Mouse (Mus musculus): ENCODE data around the gene Smg1.
A peak's percentile ranks its signal among the peaks of the same experiment; 100 is the strongest.

Gene Smg1

DNA sequence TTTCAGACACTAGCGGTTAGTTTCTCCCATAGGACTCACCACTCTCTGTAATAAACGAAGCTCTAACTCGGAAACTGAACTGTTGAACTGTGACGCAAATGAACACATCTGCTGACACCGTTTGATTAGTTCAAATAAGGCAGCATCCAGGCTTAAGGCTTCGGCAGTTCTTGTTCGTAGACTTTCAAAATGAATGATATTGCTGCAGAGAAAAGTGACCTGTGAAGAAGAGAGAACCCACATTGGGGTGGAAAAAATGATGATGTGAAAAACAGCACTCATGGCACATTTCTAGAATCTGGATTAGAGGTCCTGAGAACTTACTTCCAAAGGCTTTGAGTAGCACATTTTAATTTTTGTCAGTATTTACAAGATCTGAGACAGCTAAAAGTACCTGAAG lies 102.2 kb downstream of the Smg1 start:
- no peak for DNase-seq (ENCODE audit: low spot score)

DNA sequence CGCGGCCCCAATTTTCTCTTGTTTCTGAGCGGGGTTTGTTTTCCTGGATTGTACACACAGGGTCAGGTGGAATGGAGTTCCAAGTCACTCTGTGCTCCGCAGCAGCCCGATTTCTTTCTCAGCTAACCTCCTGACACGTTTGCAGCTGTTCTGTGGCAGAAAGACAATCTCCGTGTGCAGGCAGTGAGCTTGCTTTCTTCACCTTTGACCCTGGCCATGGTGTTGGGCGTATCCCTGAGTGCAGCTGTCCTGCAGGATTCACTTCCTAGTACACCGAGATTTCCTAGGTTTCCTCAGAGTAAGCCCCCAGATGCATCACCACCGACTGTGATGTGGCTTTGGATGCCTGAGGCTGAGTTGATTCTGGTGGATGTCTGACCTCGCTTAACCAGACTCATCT lies 108.3 kb downstream of the Smg1 start:
- peak; percentile 4 for DNase-seq (ENCODE audit: low spot score)

DNA sequence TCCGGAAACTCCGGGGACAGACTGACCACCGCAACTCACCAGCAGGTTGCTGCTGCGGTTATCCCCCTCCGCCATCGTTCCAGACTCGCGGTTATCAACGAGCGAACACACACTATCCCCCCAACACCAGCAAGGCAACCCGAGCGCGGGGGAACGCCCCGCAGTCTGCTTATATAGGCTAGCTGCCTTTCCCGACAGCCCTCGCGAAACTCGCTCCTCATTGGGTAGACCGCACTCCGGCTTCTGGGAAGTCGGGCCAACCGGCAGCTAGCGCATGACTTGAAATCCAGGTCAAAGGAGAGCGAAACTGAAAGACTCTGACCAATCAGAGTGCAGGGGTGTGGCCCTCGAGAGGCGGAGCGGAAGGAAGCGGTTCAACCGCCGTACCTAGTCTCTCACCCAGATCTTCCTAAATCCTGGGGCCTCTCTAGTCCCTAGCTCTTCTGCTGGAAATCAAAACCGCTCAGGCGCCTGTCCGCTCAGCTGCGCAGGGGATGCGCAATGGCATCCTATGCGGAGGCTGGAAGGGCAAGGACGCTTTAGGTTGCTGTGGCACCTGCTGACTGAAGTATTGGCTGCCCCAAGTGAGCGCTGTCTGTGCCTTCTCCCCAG lies 113.9 kb downstream of the Smg1 start, which contains the start of gene Arl6ip1:
TSS of gene Arl6ip1 (minus strand) at position 233 of the 612 bp plus-strand sequence.
- peak; percentile 98 for DNase-seq (ENCODE audit: low spot score)

DNA sequence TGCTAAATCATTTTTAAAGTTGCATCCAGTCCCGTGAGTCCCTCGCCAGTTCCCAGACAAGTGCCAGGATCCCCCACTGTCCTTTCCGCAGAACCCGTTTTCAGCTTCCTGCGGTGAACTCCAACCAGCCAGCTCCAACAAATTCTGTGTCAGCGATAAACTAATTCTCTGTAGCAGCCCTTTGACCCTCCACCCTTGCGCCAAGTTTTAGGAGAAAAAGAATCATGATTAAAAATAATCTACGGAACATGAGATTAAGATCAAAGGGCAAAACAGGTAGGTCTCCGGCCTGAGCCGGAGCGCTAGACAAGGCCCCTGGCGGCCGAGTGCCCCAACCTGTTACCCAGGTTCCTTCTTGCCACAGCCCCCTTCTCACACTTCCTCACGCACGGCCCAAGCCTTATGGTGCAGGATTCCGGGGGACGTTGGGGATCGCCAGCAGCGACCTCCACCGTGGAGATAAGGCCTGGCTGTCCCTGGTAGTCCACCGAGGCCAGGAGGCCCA lies 114.5 kb downstream of the Smg1 start:
- peak; percentile 52 for DNase-seq (ENCODE audit: low spot score)

DNA sequence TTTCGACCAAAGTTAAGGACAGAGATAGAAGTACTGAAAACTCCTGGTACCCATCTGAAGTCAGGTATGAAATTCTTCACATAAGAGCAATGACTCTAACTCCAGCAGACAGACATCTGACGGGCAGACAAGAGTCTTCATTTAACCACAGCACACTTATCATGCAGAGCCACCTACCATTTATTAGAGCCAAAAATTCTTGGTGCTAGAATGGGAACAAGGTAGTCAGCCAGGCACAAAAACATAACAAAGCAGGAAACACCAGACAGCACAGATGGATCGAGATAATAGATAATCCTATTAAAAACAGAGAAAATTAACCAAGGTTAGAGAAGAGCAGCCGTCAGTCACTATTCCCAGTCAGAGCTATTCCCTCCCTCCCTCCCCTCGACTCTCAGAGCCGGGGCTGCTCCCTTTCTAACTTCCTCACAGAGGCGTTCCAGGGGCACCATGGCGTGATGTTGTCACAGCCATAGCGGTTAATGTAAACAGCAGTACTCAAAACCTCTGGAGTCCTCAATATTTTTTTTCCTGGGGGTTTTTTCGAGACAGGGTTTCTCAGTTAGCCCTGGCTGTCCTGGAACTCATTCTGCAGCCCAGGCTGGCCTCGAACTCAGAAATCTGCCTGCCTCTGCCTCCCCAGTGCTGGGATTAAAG lies 117.1 kb downstream of the Smg1 start:
- no peak for DNase-seq (ENCODE audit: low spot score)

DNA sequence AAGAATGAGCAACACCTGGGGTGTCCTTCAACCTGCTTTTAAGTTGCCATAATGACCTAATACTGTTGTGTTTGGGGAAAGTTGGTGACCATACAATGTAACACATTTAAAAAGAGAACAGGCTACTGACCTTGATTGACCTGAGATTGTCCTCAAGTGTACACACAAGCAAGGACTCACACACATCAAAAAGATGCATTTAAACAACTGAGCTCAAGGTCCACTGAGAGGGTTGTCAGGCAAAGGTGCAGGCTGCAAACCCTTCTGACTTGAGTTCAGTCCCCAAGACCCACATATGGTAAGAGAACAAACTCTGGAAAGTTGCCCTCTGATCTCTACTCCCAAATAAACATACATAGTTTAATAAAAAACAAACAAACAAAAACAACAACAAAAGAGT lies 117.7 kb downstream of the Smg1 start:
- no peak for DNase-seq (ENCODE audit: low spot score)

DNA sequence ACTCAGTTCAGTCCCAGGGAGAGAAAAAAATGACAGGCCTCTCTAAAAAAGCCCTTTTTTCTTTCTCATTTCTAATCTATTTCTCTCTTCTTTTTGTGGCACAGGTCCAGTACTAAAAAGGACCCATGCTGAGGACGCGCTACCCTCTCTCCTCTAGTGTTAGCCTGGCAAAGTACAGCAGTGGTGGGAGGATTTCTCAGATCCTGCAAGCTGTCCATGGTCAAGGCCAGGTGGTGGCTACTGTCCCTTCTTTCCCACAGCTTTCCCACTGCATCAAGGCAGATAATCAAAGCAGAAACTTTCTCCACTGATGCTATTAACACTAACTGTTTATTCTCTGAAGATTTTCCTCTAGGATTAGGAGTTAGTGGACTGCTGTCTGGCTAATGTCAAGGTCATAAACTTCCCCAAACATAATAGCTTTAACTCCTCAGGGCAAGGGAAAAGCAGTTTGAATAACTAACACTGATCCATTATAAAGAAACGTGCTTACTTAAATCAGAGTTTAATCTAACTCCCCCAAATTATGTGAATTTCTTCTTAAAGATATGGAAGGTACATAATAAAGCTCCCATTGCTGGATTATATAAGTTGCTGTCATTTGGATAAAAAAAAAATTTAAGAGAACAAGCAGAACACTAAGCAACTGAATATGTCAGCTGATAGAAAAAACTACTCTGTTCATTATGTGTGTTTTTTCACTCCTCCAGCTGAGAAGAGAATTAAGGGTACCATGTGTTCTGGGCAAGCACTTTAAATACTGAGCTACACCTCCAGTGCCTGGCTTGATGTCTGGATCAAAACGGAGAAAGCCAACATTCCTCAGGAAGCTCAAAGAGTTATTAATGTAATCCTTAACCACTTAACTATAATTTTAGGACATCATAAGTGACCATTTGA lies 119.7 kb downstream of the Smg1 start:
- no peak for DNase-seq (ENCODE audit: low spot score)

DNA sequence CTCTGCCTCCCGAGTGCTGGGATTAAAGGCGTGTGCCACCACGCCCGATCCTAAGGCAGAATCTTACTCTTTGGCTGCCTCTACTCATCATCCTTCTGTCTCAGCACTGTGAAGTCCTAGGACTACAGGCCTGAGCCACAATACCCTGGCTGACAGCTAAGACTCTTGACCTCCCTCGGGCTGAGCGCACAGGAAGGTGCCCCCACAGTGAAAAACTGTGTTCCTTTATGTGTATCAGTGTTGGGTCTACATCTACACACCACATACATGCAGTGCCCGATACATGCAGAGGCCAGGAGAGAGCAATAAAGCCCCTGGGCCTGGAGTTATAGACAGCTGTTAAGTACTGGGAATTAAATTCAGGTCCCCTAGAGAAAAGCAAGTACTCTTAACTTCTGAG lies 121.2 kb downstream of the Smg1 start:
- no peak for DNase-seq (ENCODE audit: low spot score)

DNA sequence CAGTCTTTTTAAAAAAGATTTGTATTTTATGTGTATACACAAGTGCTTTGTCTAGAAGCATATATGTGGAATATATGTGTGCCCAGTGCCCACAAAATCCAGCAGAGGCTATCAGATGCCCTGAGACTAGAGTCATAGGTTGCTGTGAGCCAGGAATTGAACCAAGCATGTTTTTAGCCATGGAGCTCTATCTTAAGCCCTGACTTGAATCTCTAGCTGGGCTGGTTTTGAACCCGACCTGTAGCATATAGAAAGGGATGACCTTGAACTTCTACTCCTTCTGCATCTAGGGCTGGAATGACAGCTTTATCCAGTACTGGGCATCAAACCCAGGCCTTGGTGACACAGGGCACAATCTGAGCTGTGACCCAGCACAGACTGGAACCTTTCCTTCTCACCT lies 122.8 kb downstream of the Smg1 start:
- DNase-seq (ENCODE audit: low spot score), result no peak

DNA sequence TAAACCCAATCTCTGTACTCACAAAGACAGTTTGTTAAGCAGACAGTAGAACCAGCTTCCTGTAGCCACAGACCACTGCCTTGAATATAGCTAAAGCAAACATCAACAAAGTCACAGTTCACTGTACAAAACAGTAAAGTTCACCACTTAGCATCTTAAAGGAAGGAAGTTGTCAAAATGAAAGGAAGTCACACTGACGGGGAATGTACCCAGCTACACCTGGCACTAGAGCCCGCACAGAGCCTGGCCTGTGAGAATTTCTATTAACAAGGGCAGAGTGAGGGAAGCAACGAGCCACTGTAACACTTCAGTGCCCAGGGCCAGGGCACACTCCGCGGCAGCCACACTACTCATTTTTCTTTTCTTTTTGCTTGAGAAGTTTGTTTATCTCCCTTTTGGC lies 123.5 kb downstream of the Smg1 start:
- no peak for DNase-seq (ENCODE audit: low spot score)

DNA sequence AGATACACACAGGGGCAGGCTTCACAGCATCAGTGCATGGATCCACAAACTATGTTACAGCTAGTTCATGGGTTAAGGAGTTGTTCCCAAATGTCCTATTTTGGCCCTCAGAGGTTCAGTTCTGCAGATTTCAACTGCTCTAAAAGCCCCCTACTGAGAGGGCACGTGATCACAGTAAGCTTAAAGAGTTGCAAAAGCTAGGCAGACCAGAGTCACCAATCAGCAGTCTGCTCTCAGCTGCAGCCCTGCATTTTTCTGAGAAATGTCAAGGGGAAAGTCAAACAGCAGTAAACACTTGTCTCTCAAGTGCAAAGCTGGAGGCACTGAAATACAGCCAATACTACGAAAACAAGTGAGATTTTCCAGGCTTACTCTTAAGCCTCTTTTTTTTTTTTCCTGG lies 124.3 kb downstream of the Smg1 start:
- no peak for DNase-seq (ENCODE audit: low spot score)

DNA sequence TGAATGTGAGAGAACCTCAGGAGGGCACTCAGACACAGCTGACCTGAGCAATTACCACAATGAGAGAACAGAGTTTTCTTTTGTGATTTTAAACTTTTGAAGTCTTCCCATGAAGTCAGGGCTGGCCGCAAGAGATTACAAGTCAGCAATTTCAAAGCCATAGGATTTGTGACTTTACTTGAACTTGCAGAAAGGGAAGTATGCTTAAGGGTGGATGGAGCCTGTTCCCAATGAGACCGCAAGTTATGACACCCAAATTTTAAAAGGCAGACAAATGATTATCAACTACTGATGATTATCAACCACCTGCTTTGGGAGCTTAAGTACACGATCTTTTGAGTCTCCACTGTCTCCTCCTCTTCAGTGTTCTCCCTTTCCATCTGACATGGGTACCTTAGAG lies 125.0 kb downstream of the Smg1 start:
- no peak for DNase-seq (ENCODE audit: low spot score)

DNA sequence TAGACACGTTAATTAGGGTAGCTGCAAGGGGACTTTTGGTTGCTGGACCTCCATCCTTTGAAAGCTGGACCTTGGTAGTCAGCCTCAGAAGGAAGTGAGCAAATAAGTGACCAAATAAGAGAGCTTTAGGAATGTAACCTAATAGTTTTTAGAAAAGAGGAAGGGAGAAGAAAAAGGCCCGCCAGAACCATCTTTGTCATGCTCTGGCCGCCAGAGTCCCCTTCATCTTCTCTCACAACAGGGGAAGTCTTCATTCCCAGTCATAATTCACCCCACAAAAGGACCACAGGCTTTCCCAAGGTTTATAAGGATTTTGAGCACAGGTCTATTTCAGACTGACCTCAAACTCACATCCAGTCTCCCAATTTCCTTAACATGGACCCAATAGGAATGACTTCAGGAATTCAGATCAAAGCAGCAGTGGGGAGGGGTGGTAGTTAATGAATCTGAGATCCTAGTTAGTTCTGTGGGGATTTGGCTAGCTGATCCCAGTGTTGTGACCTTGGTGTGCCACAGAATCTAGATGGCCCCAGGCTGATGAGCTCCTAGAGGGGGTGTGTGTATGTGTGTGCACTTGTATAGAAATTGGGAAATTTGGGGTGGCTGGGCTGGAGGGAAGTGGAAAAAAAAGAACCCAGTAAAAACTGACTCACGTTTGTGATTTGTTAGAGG lies 125.8 kb downstream of the Smg1 start:
- DNase-seq (ENCODE audit: low spot score), result peak; percentile 9

DNA sequence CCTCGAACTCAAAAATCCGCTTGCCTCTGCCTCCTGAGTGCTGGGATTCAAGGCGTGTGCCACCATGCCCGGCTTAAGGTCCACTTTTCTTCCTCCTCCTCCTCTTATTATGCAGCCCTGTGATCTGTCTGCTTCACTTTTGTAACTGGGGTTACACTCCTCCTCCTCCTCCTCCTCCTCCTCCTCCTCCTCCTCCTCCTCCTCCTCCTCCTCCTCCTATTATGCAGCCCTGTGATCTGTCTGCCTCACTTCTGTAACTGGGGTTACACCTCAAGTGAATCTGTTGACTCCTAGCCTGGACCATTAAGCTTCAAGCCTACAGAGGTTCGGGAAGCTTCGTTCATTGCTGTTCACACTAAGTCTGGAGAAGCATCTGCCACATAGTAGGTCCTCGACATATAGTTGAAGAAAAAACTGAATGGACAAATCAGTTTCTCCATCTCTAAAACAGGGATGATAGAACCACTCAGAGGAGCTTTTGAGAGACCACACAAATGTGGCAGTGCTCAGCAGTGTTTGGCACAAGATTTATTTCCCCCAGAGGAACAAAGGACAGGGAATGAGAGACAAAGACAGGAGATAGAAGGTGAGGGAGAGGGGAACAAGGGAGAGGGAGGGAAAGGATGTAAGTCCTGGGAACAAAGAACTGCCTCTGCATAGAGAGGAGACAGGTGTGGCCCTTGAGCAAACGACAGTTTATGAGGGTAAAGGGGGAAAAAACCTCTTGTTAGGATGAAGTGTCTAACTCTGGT lies 126.5 kb downstream of the Smg1 start:
- peak; percentile 44 for DNase-seq (ENCODE audit: low spot score)

DNA sequence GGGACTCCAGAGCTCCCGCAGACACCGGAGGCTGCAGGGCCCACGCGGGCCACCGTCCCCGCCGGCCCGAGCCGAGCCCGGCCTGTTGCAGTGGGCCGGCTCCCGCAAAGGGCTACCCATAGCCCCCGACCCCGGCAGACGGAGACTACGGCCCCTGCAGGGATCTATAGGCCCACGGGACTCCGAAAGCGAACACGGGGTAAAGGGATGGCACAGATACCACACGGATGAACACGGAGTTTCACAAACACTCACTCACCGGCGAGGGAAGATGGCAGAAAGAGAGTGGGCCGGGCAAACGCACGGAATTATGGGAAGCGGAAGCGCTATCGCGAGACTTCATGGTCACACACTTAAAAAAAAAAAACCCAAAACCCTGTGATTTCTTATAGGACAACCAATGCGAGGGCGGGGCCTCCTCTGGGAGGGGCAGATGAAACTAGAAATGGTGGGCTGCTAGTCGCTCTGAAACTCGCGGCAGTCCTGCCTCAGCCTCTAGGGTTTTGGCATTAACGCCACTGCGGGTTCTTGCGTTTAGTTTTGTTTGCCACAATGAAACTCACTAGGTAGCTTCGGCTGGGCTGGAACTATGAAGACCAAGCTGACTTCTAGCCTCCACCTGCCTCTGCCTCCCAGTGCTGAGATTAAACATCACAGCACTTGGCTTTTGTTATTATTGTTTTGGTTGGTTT lies 127.4 kb downstream of the Smg1 start, which contains the start of gene Rps15a:
TSS of gene Rps15a (minus strand) at position 312 of the 692 bp plus-strand sequence.
- DNase-seq (ENCODE audit: low spot score), result peak; percentile 98

DNA sequence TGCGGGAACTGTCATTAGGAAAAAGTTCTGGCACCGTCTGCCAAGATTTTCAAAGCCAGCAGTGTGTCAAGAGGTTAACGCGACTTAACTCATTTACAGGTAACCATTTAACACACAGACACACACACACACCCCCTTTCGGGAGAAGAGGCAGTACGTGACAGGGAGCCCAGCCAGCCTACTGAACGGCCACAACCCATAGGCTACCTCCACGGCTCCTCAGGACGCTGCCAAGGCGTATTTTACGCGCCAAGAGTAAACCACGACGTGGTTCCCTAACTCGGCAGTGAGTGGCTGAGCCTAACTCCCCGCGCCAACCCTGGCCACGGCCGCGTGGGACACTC lies 128.0 kb downstream of the Smg1 start:
- DNase-seq (ENCODE audit: low spot score), result no peak

DNA sequence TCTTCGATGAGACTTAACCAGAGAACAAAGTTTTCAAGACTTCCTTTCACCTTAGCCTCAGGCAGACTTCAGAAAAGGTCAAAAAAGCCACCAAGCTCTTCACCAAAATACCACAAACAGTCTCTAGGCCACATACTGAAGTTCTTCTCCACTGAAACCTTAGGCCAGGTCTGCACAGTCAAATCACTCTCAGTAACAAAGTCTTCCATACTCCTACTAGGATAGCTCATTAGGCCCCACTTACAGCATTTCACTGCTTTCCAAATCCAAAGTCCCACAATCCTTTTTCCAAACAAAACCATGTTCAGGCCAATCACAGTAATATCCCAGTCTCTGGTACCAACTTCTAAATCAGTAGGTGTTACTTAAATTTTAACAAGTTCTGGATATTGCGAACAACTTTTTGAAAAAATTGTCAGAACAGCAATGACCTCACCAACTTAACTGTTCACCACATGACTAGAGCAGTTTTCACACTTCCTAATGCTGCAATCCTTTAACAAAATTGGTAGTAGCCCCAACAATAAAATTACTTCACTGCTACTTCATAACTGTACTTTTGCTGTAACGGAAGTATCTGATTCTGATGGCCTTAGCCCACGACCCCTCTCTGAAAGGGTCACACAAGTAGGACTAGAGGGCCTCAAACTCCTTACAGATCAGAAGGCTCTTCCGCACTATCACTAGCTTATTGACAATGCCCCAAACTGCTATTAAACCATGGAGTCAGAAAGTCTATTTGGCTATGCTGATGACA lies 129.8 kb downstream of the Smg1 start:
- peak; percentile 7 for DNase-seq (ENCODE audit: low spot score)

DNA sequence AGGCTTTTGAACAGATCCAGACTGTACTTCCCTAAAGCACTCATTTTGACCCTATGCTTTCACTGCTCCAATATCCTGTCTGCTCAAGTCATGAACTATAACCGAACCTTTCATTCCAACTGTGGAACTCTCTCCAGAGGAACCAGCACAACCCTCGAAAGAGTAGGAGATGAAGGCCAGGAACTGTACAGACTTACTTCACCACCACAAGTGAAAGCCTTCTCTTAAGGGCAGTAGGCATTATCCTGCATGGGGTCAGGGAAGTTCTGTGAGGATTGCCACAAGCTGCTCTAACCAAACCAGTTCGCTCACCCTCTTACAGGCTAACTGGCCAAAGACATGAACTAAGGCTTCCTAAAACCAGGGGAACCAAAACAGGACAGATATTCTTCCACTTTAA lies 132.3 kb downstream of the Smg1 start:
- DNase-seq (ENCODE audit: low spot score), result no peak

DNA sequence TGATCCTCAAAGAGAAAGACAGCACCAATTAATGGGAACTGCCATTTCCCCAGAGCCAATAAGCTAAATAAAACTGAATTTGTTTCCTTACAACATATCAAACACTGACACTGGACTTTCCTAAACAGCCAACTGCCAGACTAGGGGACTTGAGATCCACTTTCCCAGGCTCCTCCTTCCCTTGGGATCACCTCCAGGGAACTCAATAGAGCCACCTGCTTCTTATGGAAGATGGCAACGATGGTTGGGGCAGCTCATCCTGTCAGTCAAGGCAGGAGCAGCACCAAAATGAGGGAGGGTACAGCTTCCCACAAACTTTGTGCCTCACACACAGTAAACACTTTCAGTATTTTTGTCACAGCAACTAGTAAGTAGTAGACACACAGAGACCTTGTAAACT lies 135.8 kb downstream of the Smg1 start:
- no peak for DNase-seq (ENCODE audit: low spot score)

DNA sequence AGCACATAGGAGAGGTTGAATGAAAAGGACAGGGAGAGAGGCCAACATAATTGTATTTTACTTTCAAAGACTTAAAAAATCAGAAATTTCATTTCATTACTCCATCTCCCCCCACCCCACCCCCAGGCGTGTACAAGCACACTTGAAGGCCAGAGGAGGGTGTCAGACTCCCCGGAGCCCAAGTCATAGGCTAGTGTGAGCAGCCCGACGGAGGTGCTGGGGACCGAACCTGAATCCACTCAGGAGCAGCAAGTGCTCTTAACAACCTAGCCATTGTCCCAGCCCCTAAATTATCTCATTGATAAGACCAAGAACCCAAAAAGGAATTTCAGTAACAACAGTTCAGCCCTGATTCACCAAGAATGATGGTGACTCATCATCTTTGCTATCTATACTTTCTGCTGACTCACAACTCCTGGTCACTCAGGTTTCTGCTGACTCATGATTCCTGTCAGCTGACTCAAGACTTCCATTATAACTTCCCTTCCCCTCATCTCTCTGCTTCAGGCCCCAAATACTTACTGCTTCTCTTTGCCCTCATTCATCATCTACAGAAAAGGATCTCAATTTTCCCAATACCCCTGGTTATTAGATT lies 138.9 kb downstream of the Smg1 start:
- DNase-seq (ENCODE audit: low spot score), result peak; percentile 61
